Mouse (Mus musculus) testis, adult 2 months (tissue): Measurements from ENCODE around the gene Atp6v0a4. TPM values are rescaled to one million over a fixed set of nuclear protein-coding genes. Genes with fewer than 3 reads are reported as not detected.

Experiments used
- H3K27ac ChIP-seq: fragments of 200-500 bp; 2 replicates; pipeline ENCODE4 v1.5.1; 2012; ENCODE audit warnings: low read depth, low read length; ENCODE audit not compliant: control insufficient read depth, insufficient read depth
- H3K27me3 ChIP-seq: fragments of 200-500 bp; 2 replicates; pipeline ENCODE4 v1.6.1; 2012; ENCODE audit warnings: mild to moderate bottlenecking, low read length, moderate library complexity; ENCODE audit not compliant: control insufficient read depth, insufficient read depth
- H3K36me3 ChIP-seq: fragments of 200-500 bp; 2 replicates; pipeline ENCODE4 v1.6.1; 2012; ENCODE audit warnings: mild to moderate bottlenecking, low read length; ENCODE audit not compliant: control insufficient read depth, insufficient read depth
- H3K4me1 ChIP-seq: fragments of 200-500 bp; 2 replicates; pipeline ENCODE4 v1.6.1; 2012; ENCODE audit warnings: low read length; ENCODE audit not compliant: control insufficient read depth, insufficient read depth
- H3K4me3 ChIP-seq: fragments of 200-500 bp; 2 replicates; pipeline ENCODE4 v1.5.1; 2012; ENCODE audit warnings: low read depth, mild to moderate bottlenecking, low read length, moderate library complexity, mixed read lengths; ENCODE audit not compliant: control insufficient read depth
- CTCF ChIP-seq: fragments of 200-500 bp; IDR thresholded peaks from 2 replicates; pipeline ENCODE4 v1.5.1; 2012; ENCODE audit warnings: low read depth, mild to moderate bottlenecking, inconsistent platforms, low read length, moderate library complexity; ENCODE audit not compliant: control insufficient read depth, insufficient read depth, insufficient replicate concordance
- POLR2A ChIP-seq: fragments of 200-500 bp; IDR thresholded peaks from 2 replicates; pipeline ENCODE4 v1.6.1; 2012; ENCODE audit warnings: low read depth, mild to moderate bottlenecking, inconsistent platforms, low read length, moderate library complexity; ENCODE audit not compliant: control insufficient read depth
- polyA plus RNA-seq: library from polyadenylated mRNA; depleted of rRNA; stranded (reverse); fragments of >200 nt; gene quantifications from 2 replicates; pipeline ENCODE4 v1.2.3, GENCODE M21; 2012

Atp6v0a4 gene
- polyA plus RNA-seq, 1 experiment, result 0.26 TPM

DNA sequence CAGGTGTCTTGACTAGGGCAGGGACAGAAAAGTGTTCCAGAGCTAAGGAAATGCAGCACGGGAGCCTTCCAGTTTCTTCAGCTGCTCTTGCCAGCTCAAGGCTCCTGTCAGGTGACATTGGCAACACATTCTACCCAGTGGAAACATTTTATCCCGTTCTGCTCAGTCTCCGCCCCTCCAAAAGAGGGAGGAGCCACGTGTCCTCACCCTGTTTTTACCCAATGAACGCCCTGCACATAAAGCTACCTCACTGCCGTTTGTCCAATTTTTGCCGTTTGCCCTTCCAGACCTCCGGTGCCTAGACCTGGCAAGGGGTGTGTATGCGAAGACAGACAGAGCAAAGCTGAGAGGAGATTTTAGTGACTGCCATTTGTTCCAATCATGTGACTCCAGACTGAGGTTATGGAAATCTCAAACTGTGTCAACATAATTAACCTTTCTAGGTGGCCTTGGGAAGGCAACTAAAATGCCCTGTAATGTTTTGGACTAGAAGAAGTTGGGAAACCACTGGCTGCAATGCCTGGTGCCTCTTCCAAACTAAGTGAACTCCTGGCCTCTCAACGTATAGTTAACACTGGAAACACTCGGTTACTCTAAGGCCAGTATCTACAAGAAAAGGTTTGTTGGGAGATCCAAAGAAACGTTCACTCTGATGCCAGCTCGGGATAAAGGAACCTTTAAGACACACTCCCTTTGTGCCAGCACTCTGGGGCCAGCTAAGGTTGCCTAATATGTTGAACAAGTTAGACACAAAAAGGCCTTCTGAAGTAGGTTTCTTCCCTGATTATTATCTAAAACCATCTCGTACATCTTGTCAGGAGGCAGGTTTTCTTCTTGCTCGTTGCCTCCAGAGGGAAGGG, 68.7 kb downstream of the Atp6v0a4 start:
- no peak overlapping the region for H3K27ac ChIP-seq
- no peak overlapping the region for H3K4me3 ChIP-seq
- no peak for TF ChIP-seq POLR2A
- no peak for TF ChIP-seq CTCF
- H3K27me3 ChIP-seq, result no peaks in the 10 kb centered on the region
- no peaks in the 10 kb centered on the region for H3K36me3 ChIP-seq
- peaks cover 2% of the 10 kb centered on the region; the same call in 1 of the 2 replicates for H3K4me1 ChIP-seq

DNA sequence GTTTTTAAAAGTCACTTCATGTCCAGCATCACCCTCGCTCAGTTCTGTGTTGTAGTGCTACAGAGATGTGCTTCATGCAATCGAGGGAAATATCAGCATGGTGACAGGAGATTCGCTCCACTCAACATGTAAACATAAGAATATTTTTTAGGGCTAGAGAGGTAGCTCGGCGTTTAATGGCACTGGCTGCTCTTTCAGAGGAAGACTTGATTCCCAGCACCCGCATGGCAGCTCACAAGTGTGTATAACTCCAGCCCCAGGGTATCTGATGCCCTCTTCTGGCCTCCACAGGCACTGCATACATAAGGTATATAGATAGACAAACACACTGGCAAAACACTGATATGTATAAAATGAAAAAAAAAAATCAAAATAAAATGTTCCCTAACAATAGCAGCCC, 74.8 kb downstream of the Atp6v0a4 start:
- Histone ChIP-seq H3K27ac (no peak overlapping the region), H3K36me3 (no peaks in the 10 kb centered on the region), H3K27me3 (no peaks in the 10 kb centered on the region), H3K4me1 (no peaks in the 10 kb centered on the region), H3K4me3 (no peak overlapping the region)
- no peak for TF ChIP-seq CTCF
- TF ChIP-seq POLR2A, result no peak

DNA sequence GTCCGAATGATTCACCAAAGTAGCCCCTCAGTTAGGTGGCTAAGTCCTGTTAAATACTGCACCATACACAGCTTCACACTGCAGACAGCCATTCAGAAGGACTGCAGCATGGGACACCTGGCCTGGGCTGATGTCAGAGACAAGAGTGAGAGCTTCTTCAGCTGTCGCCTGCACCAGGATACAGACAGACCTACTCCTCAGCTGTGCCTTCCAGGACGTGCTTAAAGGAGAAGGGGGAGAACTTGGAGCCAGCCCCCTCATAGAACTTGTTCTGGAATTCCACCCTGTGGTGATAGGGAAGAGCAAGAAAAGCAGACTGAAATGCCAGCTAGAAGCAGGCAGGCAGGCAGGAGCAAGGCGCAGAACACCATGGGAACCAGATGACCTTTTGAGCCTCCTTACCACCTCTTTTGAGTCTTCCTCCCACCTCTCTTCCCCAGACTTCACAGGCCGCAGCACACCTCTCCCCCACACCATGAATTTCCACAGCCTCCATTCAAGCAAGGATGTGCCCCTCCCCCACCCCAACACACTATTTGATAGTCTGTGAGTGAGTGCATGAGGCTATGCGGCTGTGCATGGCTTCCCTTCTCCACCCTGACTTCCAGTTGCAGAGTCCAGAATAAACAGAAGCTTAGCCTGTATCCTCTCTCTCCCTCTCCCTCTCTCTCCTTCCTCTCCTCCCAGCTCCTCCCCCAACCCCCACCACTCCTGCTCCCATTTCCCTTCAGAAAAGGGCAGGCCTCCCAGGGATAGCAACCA, 75.4 kb downstream of the Atp6v0a4 start:
- Histone ChIP-seq H3K4me3 (no peak overlapping the region), H3K27ac (no peak overlapping the region), H3K27me3 (no peaks in the 10 kb centered on the region), H3K36me3 (no peaks in the 10 kb centered on the region), H3K4me1 (no peaks in the 10 kb centered on the region)
- TF ChIP-seq CTCF, result no peak
- TF ChIP-seq POLR2A, result no peak

DNA sequence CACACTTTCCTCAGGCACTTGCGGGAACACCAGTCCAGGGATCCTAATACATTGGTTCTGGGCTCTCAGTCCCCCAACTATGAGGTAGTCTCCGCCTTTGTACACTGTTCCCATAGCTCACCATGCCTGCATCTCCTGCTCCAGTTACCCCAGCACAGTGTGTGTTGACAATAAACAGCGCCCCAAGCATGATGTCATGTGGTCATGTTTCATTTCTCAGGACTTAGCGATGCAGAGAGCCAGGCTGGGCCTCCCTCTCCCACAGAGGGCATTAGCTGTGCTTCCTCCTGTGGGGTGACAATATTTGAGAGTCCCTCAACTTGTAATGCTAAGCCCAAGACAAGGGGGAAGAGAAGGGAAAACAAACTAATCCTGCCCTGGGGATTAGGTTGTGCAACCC, 76.4 kb downstream of the Atp6v0a4 start:
- H3K4me3 ChIP-seq, result no peak overlapping the region
- no peak overlapping the region for H3K27ac ChIP-seq
- TF ChIP-seq CTCF (no peak), POLR2A (no peak)
- H3K27me3 ChIP-seq, result no peaks in the 10 kb centered on the region
- no peaks in the 10 kb centered on the region for H3K4me1 ChIP-seq
- H3K36me3 ChIP-seq, result no peaks in the 10 kb centered on the region

DNA sequence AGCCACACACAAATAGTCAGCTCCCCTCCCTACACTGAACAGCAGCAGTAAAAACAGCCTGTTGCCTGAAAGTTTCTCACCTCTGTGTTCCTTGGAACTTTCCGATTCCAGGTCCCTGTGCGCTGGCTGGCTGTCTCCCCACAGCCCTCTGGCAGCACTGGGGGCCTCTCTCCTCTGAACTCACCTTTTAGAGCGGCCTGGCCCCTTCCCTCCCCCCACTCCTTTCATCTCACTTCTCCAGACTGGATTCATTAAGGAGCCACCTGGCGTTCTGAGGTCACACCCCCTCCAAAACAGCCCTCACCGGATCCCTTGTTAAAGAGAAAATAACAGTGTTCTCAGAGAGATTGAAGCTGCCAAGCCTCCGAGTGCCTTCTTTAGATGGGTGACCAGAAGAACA, 77.5 kb downstream of the Atp6v0a4 start, which contains the start of gene Svopl:
Gene Svopl (minus strand): TSS at position 159 of the 400 bp plus-strand sequence.
- Histone ChIP-seq H3K4me1 (no peaks in the 10 kb centered on the region), H3K27ac (no peak within 1 kb of the TSS), H3K27me3 (no peaks in the 10 kb centered on the region), H3K36me3 (no peaks in the 10 kb centered on the region), H3K4me3 (no peak within 1 kb of the TSS)
- TF ChIP-seq POLR2A (no peak), CTCF (no peak)

DNA sequence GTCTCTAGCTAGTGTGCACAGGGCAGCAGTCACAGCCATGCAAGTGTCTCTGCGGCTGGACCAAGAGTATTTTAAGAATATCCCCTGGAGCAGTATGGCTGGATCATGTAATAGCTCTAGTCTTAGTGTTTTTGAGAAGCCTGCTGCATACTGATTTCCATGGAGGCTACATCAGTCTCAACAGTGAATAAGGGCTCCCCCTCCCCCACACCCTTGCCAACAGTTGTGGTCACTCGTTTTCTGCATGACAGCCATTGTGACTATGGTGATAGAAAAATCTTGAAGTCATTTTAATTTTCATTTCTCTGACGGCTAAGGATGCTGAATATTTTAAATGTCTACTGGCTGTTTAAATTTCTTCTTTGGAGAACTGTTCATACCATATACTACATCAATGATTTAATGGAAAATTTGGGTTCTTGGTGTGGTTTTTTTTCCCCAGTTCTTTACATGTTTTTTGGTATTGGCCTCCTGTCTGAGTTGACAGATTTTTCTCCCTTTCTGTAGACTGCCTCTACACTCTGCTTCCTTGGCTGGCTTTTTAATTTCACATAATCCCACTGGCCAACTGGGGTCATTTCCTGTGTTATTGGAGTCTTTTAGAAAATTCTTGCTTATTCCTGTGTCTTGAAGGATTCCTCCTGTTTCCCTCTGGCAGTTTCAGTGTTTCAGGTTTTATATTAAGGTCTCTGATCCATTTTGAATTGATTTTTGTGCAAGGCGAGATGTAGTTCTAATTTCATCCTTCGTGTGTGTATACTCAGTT, 91.4 kb downstream of the Atp6v0a4 start:
- H3K27me3 ChIP-seq, result no peaks in the 10 kb centered on the region
- H3K4me3 ChIP-seq, result no peak overlapping the region
- H3K27ac ChIP-seq, result no peak overlapping the region
- TF ChIP-seq POLR2A (no peak), CTCF (no peak)
- H3K36me3 ChIP-seq, result no peaks in the 10 kb centered on the region
- no peaks in the 10 kb centered on the region for H3K4me1 ChIP-seq
